Mouse (Mus musculus): Measurements from ENCODE around the gene Frzb. TPM values are rescaled to one million over a fixed set of nuclear protein-coding genes. Genes with fewer than 3 reads are reported as not detected.

Gene Frzb
- polyA plus RNA-seq, 1 experiment = 1.4 TPM

- H3K9ac ChIP-seq (ENCODE audit: low read depth, poor library complexity, severe bottlenecking) = no peak overlapping the region
- no peaks in the 10 kb centered on the region for H3K36me3 ChIP-seq (ENCODE audit: control insufficient read depth, insufficient read depth, low read length, poor library complexity, severe bottlenecking)
- H3K27ac ChIP-seq (ENCODE audit: insufficient read depth, low read length) = no peak overlapping the region
- no peaks in the 10 kb centered on the region for H3K9me3 ChIP-seq (replicated peaks; ENCODE audit: control insufficient read depth, insufficient read depth, low read length, poor library complexity, severe bottlenecking)
- H3K27me3 ChIP-seq (ENCODE audit: control insufficient read depth, insufficient read depth, low read length, poor library complexity, severe bottlenecking) = no peaks in the 10 kb centered on the region
- H3K4me1 ChIP-seq (ENCODE audit: control insufficient read depth, insufficient read depth, low read length) = no peaks in the 10 kb centered on the region
- H3K4me3 ChIP-seq (ENCODE audit: low read depth, low read length) = no peak overlapping the region
- TF ChIP-seq CTCF (IDR thresholded peaks at IDR 0.05; ENCODE audit: low read depth, low read length) = no peak
- TF ChIP-seq POLR2A (IDR thresholded peaks at IDR 0.05; ENCODE audit: insufficient read depth, low read length) = no peak
- TF ChIP-seq EP300 (IDR thresholded peaks at IDR 0.05; ENCODE audit: insufficient read depth, low read depth, low read length) = no peak
Observed at GRCm38 (mm10) chr2:80465991-80466821, 18.8 kb upstream of the Frzb start.

- no peaks in the 10 kb centered on the region for H3K36me3 ChIP-seq (ENCODE audit: control insufficient read depth, insufficient read depth, low read length, poor library complexity, severe bottlenecking)
- TF ChIP-seq CTCF (IDR thresholded peaks at IDR 0.05; ENCODE audit: low read depth, low read length) (no peak), EP300 (IDR thresholded peaks at IDR 0.05; ENCODE audit: insufficient read depth, low read depth, low read length) (no peak), POLR2A (IDR thresholded peaks at IDR 0.05; ENCODE audit: insufficient read depth, low read length) (no peak)
- H3K9ac ChIP-seq (ENCODE audit: low read depth, poor library complexity, severe bottlenecking) = no peak overlapping the region
- no peaks in the 10 kb centered on the region for H3K27me3 ChIP-seq (ENCODE audit: control insufficient read depth, insufficient read depth, low read length, poor library complexity, severe bottlenecking)
- no peaks in the 10 kb centered on the region for H3K9me3 ChIP-seq (replicated peaks; ENCODE audit: control insufficient read depth, insufficient read depth, low read length, poor library complexity, severe bottlenecking)
- H3K4me1 ChIP-seq (ENCODE audit: control insufficient read depth, insufficient read depth, low read length) = no peaks in the 10 kb centered on the region
- no peak overlapping the region for H3K27ac ChIP-seq (ENCODE audit: insufficient read depth, low read length)
- H3K4me3 ChIP-seq (ENCODE audit: low read depth, low read length) = no peak overlapping the region
Observed at GRCm38 (mm10) chr2:80461827-80462226, 14.4 kb upstream of the Frzb start.

GRCm38 (mm10) chr2:80448231-80448630, 806 bp upstream of the Frzb start:
- Histone ChIP-seq H3K4me3 (ENCODE audit: low read depth, low read length) (no peak overlapping the region), H3K27me3 (ENCODE audit: control insufficient read depth, insufficient read depth, low read length, poor library complexity, severe bottlenecking) (peaks cover 12% of the 10 kb centered on the region), H3K9me3 (replicated peaks; ENCODE audit: control insufficient read depth, insufficient read depth, low read length, poor library complexity, severe bottlenecking) (peaks cover 6% of the 10 kb centered on the region; the same call in 1 of the 2 replicates), H3K27ac (ENCODE audit: insufficient read depth, low read length) (no peak overlapping the region), H3K4me1 (ENCODE audit: control insufficient read depth, insufficient read depth, low read length) (no peaks in the 10 kb centered on the region), H3K36me3 (ENCODE audit: control insufficient read depth, insufficient read depth, low read length, poor library complexity, severe bottlenecking) (no peaks in the 10 kb centered on the region), H3K9ac (ENCODE audit: low read depth, poor library complexity, severe bottlenecking) (no peak overlapping the region)
- TF ChIP-seq EP300 (IDR thresholded peaks at IDR 0.05; ENCODE audit: insufficient read depth, low read depth, low read length) (no peak), POLR2A (IDR thresholded peaks at IDR 0.05; ENCODE audit: insufficient read depth, low read length) (no peak), CTCF (IDR thresholded peaks at IDR 0.05; ENCODE audit: low read depth, low read length) (no peak)

DNA sequence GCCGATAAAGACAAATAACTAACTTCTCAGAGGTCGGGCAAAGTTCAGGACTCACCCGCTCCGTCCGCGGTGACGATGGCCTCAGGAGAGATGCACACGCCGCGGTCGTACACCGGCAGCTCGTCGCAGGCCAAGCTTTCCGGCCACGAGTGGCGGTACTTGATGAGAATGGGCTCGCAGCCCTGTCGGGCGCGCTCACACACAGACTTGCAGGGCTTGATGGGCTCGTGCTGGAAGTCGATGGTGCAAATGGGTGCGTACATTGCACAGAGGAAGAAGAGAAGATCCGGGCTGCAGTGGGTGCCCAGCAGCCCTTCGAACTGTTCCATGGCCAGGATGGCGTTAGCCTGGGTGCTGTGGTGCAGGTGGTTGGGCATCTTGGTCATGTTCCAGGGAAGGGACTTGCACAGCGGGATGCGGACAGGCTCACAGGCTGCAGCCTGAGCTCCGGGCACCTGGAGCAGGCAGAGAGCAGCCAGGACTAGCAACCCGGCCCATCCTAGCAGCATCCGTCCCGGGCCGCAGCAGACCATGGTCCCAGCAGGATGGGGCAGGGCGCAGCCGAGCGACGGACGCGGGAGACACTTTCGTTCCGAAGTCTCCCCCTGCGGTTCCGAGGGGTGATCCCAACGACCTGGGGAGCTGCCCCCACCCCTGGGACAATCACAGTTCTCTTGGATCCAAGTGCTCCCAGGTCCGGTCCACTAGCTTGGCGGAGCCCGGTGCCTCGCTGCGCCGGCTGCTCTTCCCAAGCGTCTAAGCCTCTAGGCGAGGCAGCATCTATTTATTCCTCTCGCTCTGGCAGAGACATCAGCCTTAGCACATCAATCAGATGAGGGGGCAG, 895 bp downstream of the Frzb start:
- peaks cover 12% of the 10 kb centered on the region for H3K27me3 ChIP-seq (ENCODE audit: control insufficient read depth, insufficient read depth, low read length, poor library complexity, severe bottlenecking)
- no peak overlapping the region for H3K27ac ChIP-seq (ENCODE audit: insufficient read depth, low read length)
- H3K4me1 ChIP-seq (ENCODE audit: control insufficient read depth, insufficient read depth, low read length) = no peaks in the 10 kb centered on the region
- no peak for TF ChIP-seq EP300 (IDR thresholded peaks at IDR 0.05; ENCODE audit: insufficient read depth, low read depth, low read length)
- H3K36me3 ChIP-seq (ENCODE audit: control insufficient read depth, insufficient read depth, low read length, poor library complexity, severe bottlenecking) = no peaks in the 10 kb centered on the region
- peak overlapping the region; percentile 27 for H3K4me3 ChIP-seq (ENCODE audit: low read depth, low read length)
- H3K9ac ChIP-seq (ENCODE audit: low read depth, poor library complexity, severe bottlenecking) = no peak overlapping the region
- peaks cover 6% of the 10 kb centered on the region; the same call in 1 of the 2 replicates for H3K9me3 ChIP-seq (replicated peaks; ENCODE audit: control insufficient read depth, insufficient read depth, low read length, poor library complexity, severe bottlenecking)

DNA sequence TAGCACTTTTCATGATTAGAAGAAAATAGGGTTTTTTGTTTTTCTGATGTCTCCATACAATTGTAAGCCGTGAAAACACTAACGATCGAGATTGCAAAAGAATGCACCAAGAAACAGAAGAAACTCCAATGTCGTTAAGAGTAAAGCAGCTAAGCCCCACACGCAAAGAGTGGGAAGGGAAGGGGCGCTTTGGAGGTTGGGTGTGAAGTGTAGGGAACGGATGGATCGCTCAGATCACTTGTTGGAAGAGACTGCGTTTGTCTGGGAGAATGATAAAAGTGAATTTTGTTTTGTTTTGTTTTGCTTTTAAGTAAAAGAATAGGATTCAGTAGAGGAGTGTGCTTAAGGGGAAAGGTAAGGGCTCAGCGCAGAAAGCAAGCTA, 1.5 kb downstream of the Frzb start:
- Histone ChIP-seq H3K27me3 (ENCODE audit: control insufficient read depth, insufficient read depth, low read length, poor library complexity, severe bottlenecking) (peaks cover 12% of the 10 kb centered on the region), H3K27ac (ENCODE audit: insufficient read depth, low read length) (no peak overlapping the region), H3K4me3 (ENCODE audit: low read depth, low read length) (peak overlapping the region; percentile 27), H3K4me1 (ENCODE audit: control insufficient read depth, insufficient read depth, low read length) (no peaks in the 10 kb centered on the region), H3K9ac (ENCODE audit: low read depth, poor library complexity, severe bottlenecking) (no peak overlapping the region), H3K9me3 (replicated peaks; ENCODE audit: control insufficient read depth, insufficient read depth, low read length, poor library complexity, severe bottlenecking) (peaks cover 6% of the 10 kb centered on the region; the same call in 1 of the 2 replicates), H3K36me3 (ENCODE audit: control insufficient read depth, insufficient read depth, low read length, poor library complexity, severe bottlenecking) (no peaks in the 10 kb centered on the region)
- TF ChIP-seq POLR2A (IDR thresholded peaks at IDR 0.05; ENCODE audit: insufficient read depth, low read length) (no peak), CTCF (IDR thresholded peaks at IDR 0.05; ENCODE audit: low read depth, low read length) (no peak), EP300 (IDR thresholded peaks at IDR 0.05; ENCODE audit: insufficient read depth, low read depth, low read length) (no peak)

GRCm38 (mm10) chr2:80445491-80445890, 1.9 kb downstream of the Frzb start:
- no peak overlapping the region for H3K27ac ChIP-seq (ENCODE audit: insufficient read depth, low read length)
- no peaks in the 10 kb centered on the region for H3K36me3 ChIP-seq (ENCODE audit: control insufficient read depth, insufficient read depth, low read length, poor library complexity, severe bottlenecking)
- H3K9ac ChIP-seq (ENCODE audit: low read depth, poor library complexity, severe bottlenecking) = no peak overlapping the region
- peaks cover 6% of the 10 kb centered on the region; the same call in 1 of the 2 replicates for H3K9me3 ChIP-seq (replicated peaks; ENCODE audit: control insufficient read depth, insufficient read depth, low read length, poor library complexity, severe bottlenecking)
- H3K4me3 ChIP-seq (ENCODE audit: low read depth, low read length) = no peak overlapping the region
- peaks cover 12% of the 10 kb centered on the region for H3K27me3 ChIP-seq (ENCODE audit: control insufficient read depth, insufficient read depth, low read length, poor library complexity, severe bottlenecking)
- no peaks in the 10 kb centered on the region for H3K4me1 ChIP-seq (ENCODE audit: control insufficient read depth, insufficient read depth, low read length)
- TF ChIP-seq POLR2A (IDR thresholded peaks at IDR 0.05; ENCODE audit: insufficient read depth, low read length) = no peak
- TF ChIP-seq CTCF (IDR thresholded peaks at IDR 0.05; ENCODE audit: low read depth, low read length) = no peak
- TF ChIP-seq EP300 (IDR thresholded peaks at IDR 0.05; ENCODE audit: insufficient read depth, low read depth, low read length) = no peak
